Mouse (Mus musculus) olfactory bulb, adult 2 months (tissue): Measurements from ENCODE around the gene Cd81.

ENCODE experiments used
- CTCF ChIP-seq: fragments of 200-500 bp; IDR thresholded peaks from 2 replicates; pipeline ENCODE4 v1.5.1; 2012; ENCODE audit warnings: low read depth, mild to moderate bottlenecking, low read length, moderate library complexity; ENCODE audit not compliant: insufficient read depth
- POLR2A ChIP-seq: fragments of 200-500 bp; IDR thresholded peaks from 2 replicates; pipeline ENCODE4 v1.6.1; 2012; ENCODE audit warnings: mild to moderate bottlenecking, low read depth, low read length, moderate library complexity; ENCODE audit not compliant: insufficient read depth

- TF ChIP-seq CTCF: no peak
- TF ChIP-seq POLR2A: no peak
Observed at GRCm38 (mm10) chr7:143012230-143012875, 40.2 kb upstream of the Cd81 start.
